In genomic region chr5:30588301-30588968, GRCm38 (mm10) we compare ENCODE assay signal across 7 mouse cellular contexts. TPM values are rescaled to one million over a fixed set of nuclear protein-coding genes. Genes with fewer than 3 reads are reported as not detected.
A peak's percentile ranks its signal among the peaks of the same experiment; 100 is the strongest.
DNase-seq lines count a peak whose midpoint lies in the region; ATAC-seq and TF ChIP-seq lines count a peak whose summit lies in the region.

No protein-coding gene starts in this region.

- under 1% methylated on average over 70 of the region's 70 CpGs for WGBS in heart, embryonic 13.5 days
- WGBS in limb, embryonic 11.5 days = 1% methylated on average over 59 of the region's 70 CpGs
- under 1% methylated on average over 70 of the region's 70 CpGs for WGBS in midbrain, embryonic 15.5 days

- H3K9ac ChIP-seq in heart, embryonic 13.5 days = peak overlapping the region; percentile 86
- 0 out of 2 replicates have a peak overlapping the region, but pooled peaks have one; percentile 2 for H3K9ac ChIP-seq in limb, embryonic 11.5 days (ENCODE audit: low read length)
- H3K9ac ChIP-seq in midbrain, embryonic 15.5 days = peak overlapping the region; percentile 78

- 0 out of 2 replicates have a peak, but pooled peaks cover 2% of the 10 kb centered on the region for H3K27me3 ChIP-seq in testis, adult 2 months (ENCODE audit: control insufficient read depth, insufficient read depth, low read length)
- H3K27me3 ChIP-seq in heart, embryonic 13.5 days (replicated peaks) = peaks cover 31% of the 10 kb centered on the region
- H3K27me3 ChIP-seq in limb, embryonic 11.5 days (ENCODE audit: control insufficient read depth, insufficient read depth, low read length) = peaks cover 42% of the 10 kb centered on the region
- H3K27me3 ChIP-seq in midbrain, embryonic 15.5 days (replicated peaks) = peaks cover 25% of the 10 kb centered on the region; the same call in 1 of the 2 replicates

- H3K9me3 ChIP-seq in heart, embryonic 13.5 days = no peaks in the 10 kb centered on the region
- no peaks in the 10 kb centered on the region for H3K9me3 ChIP-seq in limb, embryonic 11.5 days (ENCODE audit: control insufficient read depth, low read length)
- H3K9me3 ChIP-seq in midbrain, embryonic 15.5 days = no peaks in the 10 kb centered on the region

- H3K36me3 ChIP-seq in testis, adult 2 months (ENCODE audit: control insufficient read depth, insufficient read depth, low read length) = no peaks in the 10 kb centered on the region
- H3K36me3 ChIP-seq in heart, embryonic 13.5 days = no peaks in the 10 kb centered on the region
- no peaks in the 10 kb centered on the region for H3K36me3 ChIP-seq in limb, embryonic 11.5 days (ENCODE audit: control insufficient read depth, insufficient read depth, low read length)
- no peaks in the 10 kb centered on the region for H3K36me3 ChIP-seq in midbrain, embryonic 15.5 days (replicated peaks)

- TF ChIP-seq POLR2A in testis, adult 2 months (IDR thresholded peaks at IDR 0.05; ENCODE audit: control insufficient read depth, low read depth, low read length) = no peak

- H3K27ac ChIP-seq in testis, adult 2 months (ENCODE audit: control insufficient read depth, insufficient read depth, low read depth, low read length) = no peak overlapping the region
- H3K27ac ChIP-seq in heart, embryonic 13.5 days (replicated peaks) = peak overlapping the region; percentile 85
- H3K27ac ChIP-seq in limb, embryonic 11.5 days (replicated peaks; ENCODE audit: low read depth, low read length) = no peak overlapping the region
- H3K27ac ChIP-seq in midbrain, embryonic 15.5 days = peak overlapping the region; percentile 85

- peak; percentile 3; the same call in 1 of the 2 replicates for ATAC-seq in heart, embryonic 13.5 days (ENCODE audit: extremely low read depth, insufficient number of reproducible peaks, low FRiP score, low TSS enrichment)
- ATAC-seq in limb, embryonic 11.5 days (ENCODE audit: insufficient number of reproducible peaks, low FRiP score, low TSS enrichment, low read depth) = 0 out of 2 replicates have a peak, but pooled peaks have one; percentile 11
- ATAC-seq in midbrain, embryonic 15.5 days (replicated peaks) = peak; percentile 77

- H3K4me3 ChIP-seq in testis, adult 2 months (ENCODE audit: control insufficient read depth, low read depth, low read length) = peak overlapping the region; percentile 68
- H3K4me3 ChIP-seq in heart, embryonic 13.5 days = peak overlapping the region; percentile 71
- H3K4me3 ChIP-seq in limb, embryonic 11.5 days (ENCODE audit: low read depth, low read length) = peak overlapping the region; percentile 35
- H3K4me3 ChIP-seq in midbrain, embryonic 15.5 days = peak overlapping the region; percentile 63

- peaks cover 8% of the 10 kb centered on the region for H3K4me1 ChIP-seq in testis, adult 2 months (ENCODE audit: control insufficient read depth, insufficient read depth, low read length)
- peaks cover 73% of the 10 kb centered on the region for H3K4me1 ChIP-seq in heart, embryonic 13.5 days
- H3K4me1 ChIP-seq in limb, embryonic 11.5 days (ENCODE audit: control insufficient read depth, insufficient read depth, low read length) = peaks cover 8% of the 10 kb centered on the region
- peaks cover 25% of the 10 kb centered on the region for H3K4me1 ChIP-seq in midbrain, embryonic 15.5 days

- TF ChIP-seq CTCF in testis, adult 2 months (IDR thresholded peaks at IDR 0.05; ENCODE audit: control insufficient read depth, insufficient read depth, insufficient replicate concordance, low read depth, low read length) = no peak

- peak overlapping the region; percentile 94 for H3K4me2 ChIP-seq in heart, embryonic 13.5 days
- peak overlapping the region; percentile 87 for H3K4me2 ChIP-seq in limb, embryonic 11.5 days (ENCODE audit: low read depth, severe bottlenecking)
- peak overlapping the region; percentile 96 for H3K4me2 ChIP-seq in midbrain, embryonic 15.5 days

- no peak for DNase-seq in testis, postnatal 10 days (ENCODE audit: low spot score)
- peak; percentile 60 for DNase-seq in cerebellum, postnatal 36 days
- DNase-seq in limb, embryonic 11.5 days (ENCODE audit: low spot score) = peak; percentile 65
- DNase-seq in c-Kit-positive CD71-positive TER-119-positive erythroid progenitor cells, embryonic 14.5 days (ENCODE audit: low spot score) = no peak

RNA-seq across cellular contexts. Expression of gene Kcnk3, which starts 0.5 kb away (rescaled TPM):
- 0.77 and 0.95 TPM in 2 replicates for polyA plus RNA-seq in testis, adult 2 months (2012; rRNA removed)
- 28.9 and 29.1 TPM in 2 replicates for polyA plus RNA-seq in heart, embryonic 13.5 days (2015; fragmentation: Nextera tagmentation; extraction: Ambion mirVana)
- 0.12 and 0.41 TPM in 2 replicates for polyA plus RNA-seq in limb, embryonic 11.5 days (2014; fragmentation: Nextera tagmentation; extraction: Ambion mirVana)
- 6.7 and 7.4 TPM in 2 replicates for polyA plus RNA-seq in midbrain, embryonic 15.5 days (2015; fragmentation: Nextera tagmentation; extraction: Ambion mirVana)

RNA-seq across cellular contexts. Expression of gene Cib4, which starts 42.8 kb away (rescaled TPM):
- polyA plus RNA-seq in testis, adult 2 months (2012; rRNA removed) = 95.4 and 97.7 TPM in 2 replicates
- polyA plus RNA-seq in heart, embryonic 13.5 days (2015; fragmentation: Nextera tagmentation; extraction: Ambion mirVana) = not detected in 2 replicates
- not detected in 2 replicates for polyA plus RNA-seq in limb, embryonic 11.5 days (2014; fragmentation: Nextera tagmentation; extraction: Ambion mirVana)
- polyA plus RNA-seq in midbrain, embryonic 15.5 days (2015; fragmentation: Nextera tagmentation; extraction: Ambion mirVana) = not detected in 2 replicates

RNA-seq across cellular contexts. Expression of gene Slc35f6, which starts 59.3 kb away (rescaled TPM):
- 29.4 TPM in 2 replicates for polyA plus RNA-seq in testis, adult 2 months (2012; rRNA removed)
- 21.9 and 22.6 TPM in 2 replicates for polyA plus RNA-seq in heart, embryonic 13.5 days (2015; fragmentation: Nextera tagmentation; extraction: Ambion mirVana)
- 20.2 and 21.6 TPM in 2 replicates for polyA plus RNA-seq in limb, embryonic 11.5 days (2014; fragmentation: Nextera tagmentation; extraction: Ambion mirVana)
- polyA plus RNA-seq in midbrain, embryonic 15.5 days (2015; fragmentation: Nextera tagmentation; extraction: Ambion mirVana) = 33.0 and 33.1 TPM in 2 replicates

Comparison
In these comparisons a context has a peak if more than half of its experiments do, and no peak if none do; other contexts are left out.
1. H3K27ac ChIP-seq: peak in heart, embryonic 13.5 days (single experiment) and midbrain, embryonic 15.5 days (single experiment); none in testis, adult 2 months (single experiment) and limb, embryonic 11.5 days (single experiment).
2. DNase-seq: peak in cerebellum, postnatal 36 days (2 of 2) and limb, embryonic 11.5 days (single experiment); none in testis, postnatal 10 days (single experiment) and c-Kit-positive CD71-positive TER-119-positive erythroid progenitor cells, embryonic 14.5 days (single experiment).
3. ATAC-seq: peak in every context shown above with its lines; median percentile 77 in midbrain, embryonic 15.5 days; 11 in limb, embryonic 11.5 days; 3 in heart, embryonic 13.5 days.
4. H3K9ac ChIP-seq: peak in every context shown above with its lines; median percentile 86 in heart, embryonic 13.5 days; 78 in midbrain, embryonic 15.5 days; 2 in limb, embryonic 11.5 days.
5. RNA of gene Cib4, which starts 42.8 kb away (polyA plus RNA-seq): 95.4 to 97.7 TPM in testis, adult 2 months; not detected in heart, embryonic 13.5 days, not detected in limb, embryonic 11.5 days and not detected in midbrain, embryonic 15.5 days; every median in the first group is over 10 times any median in the second.
6. Peak in every context shown above with its lines, with median percentiles within 50 percentile points of each other: H3K4me3 ChIP-seq and H3K4me2 ChIP-seq.